Mouse (Mus musculus) limb, embryonic 13.5 days (tissue): ENCODE results near the gene Nup93. TPM values are rescaled to one million over a fixed set of nuclear protein-coding genes. Genes with fewer than 3 reads are reported as not detected.
"Not testable (repeated sequence)": the region's sequence is repeated elsewhere in the genome, so short reads cannot be mapped to it uniquely, and the experiment has no call there.

Experiments
- ATAC-seq: fragments of 200-750 bp; cut with Nextera tagmentation; 2 replicates; pipeline ENCODE4 v1.8.0; 2017; ENCODE audit warnings: low read depth, moderate number of reproducible peaks, moderate TSS enrichment; ENCODE audit not compliant: low FRiP score
- H3K27ac ChIP-seq: fragments of 300-500 bp; sonication (generic); 2 replicates; pipeline ENCODE4 v1.5.1; 2015; ENCODE audit warnings: inconsistent platforms, mild to moderate bottlenecking, moderate library complexity
- H3K27me3 ChIP-seq: fragments of 300-500 bp; sonication (generic); 2 replicates; pipeline ENCODE4 v1.6.1; 2015; ENCODE audit warnings: mild to moderate bottlenecking, inconsistent platforms
- H3K36me3 ChIP-seq: fragments of 300-500 bp; sonication (generic); 2 replicates; pipeline ENCODE4 v1.6.1; 2015; ENCODE audit warnings: inconsistent platforms, mild to moderate bottlenecking, moderate library complexity
- H3K4me1 ChIP-seq: fragments of 300-500 bp; sonication (generic); 2 replicates; pipeline ENCODE4 v1.6.1; 2015; ENCODE audit warnings: inconsistent platforms
- H3K4me2 ChIP-seq: fragments of 300-500 bp; sonication (generic); replicated peaks from 2 replicates; pipeline ENCODE4 v1.6.1; 2015; ENCODE audit warnings: inconsistent platforms, mild to moderate bottlenecking, moderate library complexity
- H3K4me3 ChIP-seq: fragments of 300-500 bp; sonication (generic); 2 replicates; pipeline ENCODE4 v1.5.1; 2015; ENCODE audit warnings: moderate library complexity, mild to moderate bottlenecking, inconsistent platforms
- H3K9ac ChIP-seq: fragments of 300-500 bp; sonication (generic); 2 replicates; pipeline ENCODE4 v1.6.1; 2015; ENCODE audit warnings: mild to moderate bottlenecking, inconsistent platforms
- H3K9me3 ChIP-seq: fragments of 300-500 bp; sonication (generic); 2 replicates; pipeline ENCODE4 v1.6.1; 2016; ENCODE audit warnings: inconsistent platforms
- WGBS: fragments of 180-500 bp; shearing (Covaris S2); methylation state at CpG from one replicate; pipeline ENCODE4 v1.1.7; 2015; 5-methylcytosine and 5-hydroxymethylcytosine counted together
- polyA plus RNA-seq: library from polyadenylated mRNA; unstranded; fragments of >200 nt; fragmentation: Nextera tagmentation; extraction: Ambion mirVana; gene quantifications from 2 replicates; pipeline ENCODE4 v1.2.1, GENCODE M21; 2015

Nup93 gene
- 93.7 and 99.2 TPM in 2 replicates for polyA plus RNA-seq

GRCm38 (mm10) chr8:94214252-94215173 lies at the start of gene Nup93:
Gene Nup93, plus strand, starts transcription at chr8:94214564.
- WGBS = under 1% methylated on average over 68 of the region's 68 CpGs
- Histone ChIP-seq H3K36me3 (no peaks in the 10 kb centered on the region), H3K4me1 (peaks cover 20% of the 10 kb centered on the region), H3K9ac (peak within 1 kb of the TSS; percentile 79), H3K4me2 (peak within 1 kb of the TSS; percentile 89), H3K4me3 (peak within 1 kb of the TSS; percentile 83), H3K27ac (0 out of 2 replicates have a peak within 1 kb of the TSS, but pooled peaks have one; percentile 40), H3K9me3 (no peaks in the 10 kb centered on the region), H3K27me3 (no peaks in the 10 kb centered on the region)
- ATAC-seq = peak; percentile 97

GRCm38 (mm10) chr8:94165772-94166171 lies 48.6 kb upstream of the Nup93 start:
- WGBS = 63% methylated on average over 8 of the region's 8 CpGs
- not testable (repeated sequence) for H3K9me3 ChIP-seq, H3K9ac ChIP-seq, ATAC-seq, H3K4me3 ChIP-seq, H3K4me1 ChIP-seq, H3K27ac ChIP-seq, H3K4me2 ChIP-seq, H3K36me3 ChIP-seq
- peaks cover 28% of the 10 kb centered on the region for H3K27me3 ChIP-seq

DNA sequence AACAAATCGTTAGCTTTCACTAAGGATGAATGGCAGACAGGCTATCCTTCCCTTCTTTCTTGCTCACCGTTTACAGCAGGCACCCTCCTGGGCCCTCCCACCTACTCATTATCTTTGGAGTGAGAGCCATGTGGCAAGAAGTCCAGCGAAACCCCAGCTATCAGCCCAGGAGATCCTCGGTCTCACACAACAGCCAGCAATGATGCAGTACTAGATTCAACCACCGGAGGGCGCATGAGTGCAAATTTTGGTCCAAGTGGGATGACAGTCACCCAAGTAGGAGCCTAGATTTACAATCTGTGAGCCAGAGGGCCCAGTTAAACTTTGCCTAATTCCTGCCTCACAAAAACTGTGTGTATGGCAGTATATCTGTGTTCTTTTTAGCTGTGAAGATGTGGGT lies 47.1 kb upstream of the Nup93 start:
- peaks cover 42% of the 10 kb centered on the region for H3K27me3 ChIP-seq
- H3K9me3 ChIP-seq = no peaks in the 10 kb centered on the region
- WGBS = 5% methylated on average over 6 of the region's 6 CpGs
- H3K4me2 ChIP-seq = peak overlapping the region; percentile 33; the same call in 1 of the 2 replicates
- peak; percentile 75; the same call in 1 of the 2 replicates for ATAC-seq
- H3K4me3 ChIP-seq = no peak overlapping the region
- no peak overlapping the region for H3K27ac ChIP-seq
- no peaks in the 10 kb centered on the region for H3K36me3 ChIP-seq
- H3K4me1 ChIP-seq = peaks cover 12% of the 10 kb centered on the region
- H3K9ac ChIP-seq = no peak overlapping the region

GRCm38 (mm10) chr8:94169547-94169946 lies 44.8 kb upstream of the Nup93 start:
- H3K4me2 ChIP-seq = no peak overlapping the region
- peaks cover 65% of the 10 kb centered on the region for H3K27me3 ChIP-seq
- 77% methylated on average over 5 of the region's 5 CpGs for WGBS
- no peak overlapping the region for H3K4me3 ChIP-seq
- H3K4me1 ChIP-seq = peaks cover 25% of the 10 kb centered on the region
- no peak overlapping the region for H3K9ac ChIP-seq
- no peak for ATAC-seq
- H3K27ac ChIP-seq = no peak overlapping the region
- H3K9me3 ChIP-seq = no peaks in the 10 kb centered on the region
- H3K36me3 ChIP-seq = no peaks in the 10 kb centered on the region

DNA sequence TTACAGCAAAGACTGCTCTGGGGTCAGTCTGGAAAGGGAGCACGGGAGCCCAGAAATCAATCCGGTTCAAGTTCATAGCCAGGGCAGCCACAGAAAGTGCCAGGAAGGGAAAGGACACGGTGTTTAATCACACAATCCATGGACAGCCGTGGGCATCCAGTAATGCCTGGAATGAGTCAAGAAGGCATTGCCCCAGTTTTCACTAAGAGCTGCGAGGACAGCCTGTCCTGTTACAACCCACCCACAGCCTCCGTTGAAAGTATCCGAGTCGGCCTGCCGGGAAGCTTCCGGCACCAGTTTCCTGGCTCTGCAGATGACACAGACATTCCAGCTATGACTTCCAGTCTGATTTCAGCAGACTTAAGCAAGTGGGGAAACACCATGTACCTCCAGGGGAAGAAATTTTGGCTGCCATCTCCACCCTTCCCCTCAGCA lies 43.0 kb upstream of the Nup93 start:
- WGBS = 37% methylated on average over 10 of the region's 10 CpGs
- no peaks in the 10 kb centered on the region for H3K9me3 ChIP-seq
- H3K4me1 ChIP-seq = peaks cover 25% of the 10 kb centered on the region
- no peak overlapping the region for H3K27ac ChIP-seq
- H3K36me3 ChIP-seq = no peaks in the 10 kb centered on the region
- peaks cover 83% of the 10 kb centered on the region for H3K27me3 ChIP-seq
- no peak for ATAC-seq
- peak overlapping the region; percentile 50; the same call in 1 of the 2 replicates for H3K4me3 ChIP-seq
- peak overlapping the region; percentile 86 for H3K4me2 ChIP-seq
- H3K9ac ChIP-seq = no peak overlapping the region

- peak; percentile 55 for ATAC-seq
- H3K4me1 ChIP-seq = peaks cover 25% of the 10 kb centered on the region
- peak within 1 kb of the TSS; percentile 86 for H3K4me2 ChIP-seq
- H3K9me3 ChIP-seq = no peaks in the 10 kb centered on the region
- peaks cover 92% of the 10 kb centered on the region for H3K27me3 ChIP-seq
- WGBS = under 1% methylated on average over 56 of the region's 56 CpGs
- no peak within 1 kb of the TSS for H3K27ac ChIP-seq
- no peaks in the 10 kb centered on the region for H3K36me3 ChIP-seq
- H3K4me3 ChIP-seq = peak within 1 kb of the TSS; percentile 50
- peak within 1 kb of the TSS; percentile 67 for H3K9ac ChIP-seq
Measured at GRCm38 (mm10) chr8:94172075-94172808, 42.1 kb upstream of the Nup93 start, which contains the start of gene Mt2. Gene Mt2, plus strand, starts transcription at chr8:94172664.

DNA sequence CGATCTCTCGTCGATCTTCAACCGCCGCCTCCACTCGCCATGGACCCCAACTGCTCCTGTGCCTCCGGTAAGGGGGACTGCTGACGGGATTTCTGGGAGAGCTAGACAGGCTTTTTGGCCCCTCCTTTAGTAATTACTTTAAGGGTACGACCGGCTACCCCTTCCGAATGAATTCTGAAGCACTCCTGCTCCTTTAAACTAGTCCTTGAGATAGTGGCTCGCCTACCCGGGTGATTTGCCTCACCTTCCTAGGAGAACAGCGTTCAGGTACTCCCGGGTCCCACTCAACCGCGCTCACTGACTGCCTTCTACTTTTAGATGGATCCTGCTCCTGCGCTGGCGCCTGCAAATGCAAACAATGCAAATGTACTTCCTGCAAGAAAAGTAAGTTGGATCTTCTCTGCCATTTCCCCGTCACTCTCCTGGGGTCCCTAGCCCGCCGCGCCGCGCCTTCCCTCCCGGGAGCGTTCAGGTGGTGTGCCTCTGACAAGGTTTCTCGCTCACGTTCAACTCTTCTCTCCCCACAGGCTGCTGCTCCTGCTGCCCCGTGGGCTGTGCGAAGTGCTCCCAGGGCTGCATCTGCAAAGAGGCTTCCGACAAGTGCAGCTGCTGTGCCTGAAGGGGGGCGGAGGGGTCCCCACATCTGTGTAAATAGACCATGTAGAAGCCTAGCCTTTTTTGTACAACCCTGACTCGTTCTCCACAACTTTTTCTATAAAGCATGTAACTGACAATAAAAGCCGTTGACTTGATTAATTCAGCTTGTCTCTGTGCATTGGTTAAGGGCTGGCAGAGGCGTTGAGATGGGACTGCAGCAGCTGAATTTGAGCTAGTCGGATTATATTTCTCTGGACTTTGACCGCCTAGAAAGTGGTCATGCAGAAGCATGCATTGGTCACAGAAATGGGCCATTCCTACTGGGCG lies 41.3 kb upstream of the Nup93 start:
- Histone ChIP-seq H3K9ac (peak overlapping the region; percentile 67), H3K27me3 (peaks cover 96% of the 10 kb centered on the region), H3K4me1 (peaks cover 25% of the 10 kb centered on the region), H3K4me3 (peak overlapping the region; percentile 50), H3K9me3 (no peaks in the 10 kb centered on the region), H3K4me2 (peak overlapping the region; percentile 86), H3K36me3 (no peaks in the 10 kb centered on the region), H3K27ac (no peak overlapping the region)
- under 1% methylated on average over 39 of the region's 39 CpGs for whole genome bisulfite sequencing
- 0 out of 2 replicates have a peak, but pooled peaks have one; percentile 30 for ATAC-seq

GRCm38 (mm10) chr8:94173848-94174403 lies 40.4 kb upstream of the Nup93 start:
- WGBS = 44% methylated on average over 11 of the region's 11 CpGs
- Histone ChIP-seq H3K9ac (no peak overlapping the region), H3K4me3 (no peak overlapping the region), H3K27me3 (peaks cover 100% of the 10 kb centered on the region), H3K4me2 (peak overlapping the region; percentile 86), H3K36me3 (no peaks in the 10 kb centered on the region), H3K27ac (no peak overlapping the region), H3K4me1 (peaks cover 29% of the 10 kb centered on the region), H3K9me3 (no peaks in the 10 kb centered on the region)
- ATAC-seq = no peak

- H3K4me1 ChIP-seq = peaks cover 37% of the 10 kb centered on the region
- H3K4me3 ChIP-seq = no peak overlapping the region
- H3K27me3 ChIP-seq = peaks cover 100% of the 10 kb centered on the region
- no peak for ATAC-seq
- H3K9ac ChIP-seq = no peak overlapping the region
- no peaks in the 10 kb centered on the region for H3K9me3 ChIP-seq
- no peaks in the 10 kb centered on the region for H3K36me3 ChIP-seq
- WGBS = 36% methylated on average over 7 of the region's 7 CpGs
- no peak overlapping the region for H3K27ac ChIP-seq
- H3K4me2 ChIP-seq = no peak overlapping the region
Measured at GRCm38 (mm10) chr8:94174619-94175213, 39.6 kb upstream of the Nup93 start.

DNA sequence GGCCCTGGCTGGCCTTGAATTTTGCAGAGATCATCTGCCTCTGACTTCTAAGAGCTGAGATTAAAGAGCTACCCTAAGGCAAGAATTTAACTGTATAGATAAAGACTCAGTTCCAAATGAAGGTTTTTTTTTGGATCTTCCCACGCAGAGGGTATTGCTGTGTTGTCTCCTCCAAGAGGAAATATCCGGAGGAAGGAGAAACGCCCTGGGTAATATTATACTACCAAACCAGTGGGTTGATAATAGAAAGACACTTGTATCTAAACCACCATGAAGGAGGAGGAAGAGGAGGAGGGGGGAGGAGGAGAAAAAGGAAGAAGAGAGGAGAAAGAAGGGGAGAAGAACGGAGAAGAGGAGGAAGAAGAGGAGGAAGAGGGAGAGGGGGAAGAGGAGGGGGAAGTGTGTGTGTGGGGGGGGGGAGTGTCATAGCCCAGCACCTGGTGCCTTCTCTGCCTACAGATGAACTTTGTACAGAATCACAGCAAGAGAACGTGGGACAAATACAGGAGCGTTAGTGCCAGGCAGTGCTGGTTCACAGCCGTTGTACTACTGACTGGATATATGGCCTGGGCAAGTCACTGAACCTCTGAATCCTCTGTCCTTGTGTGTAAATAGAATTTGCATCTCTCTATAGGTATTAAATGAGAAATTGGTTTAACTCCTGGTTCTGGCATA lies 36.5 kb upstream of the Nup93 start:
- Histone ChIP-seq H3K4me3 (no peak overlapping the region), H3K4me1 (peaks cover 26% of the 10 kb centered on the region), H3K27me3 (peaks cover 98% of the 10 kb centered on the region), H3K9me3 (no peaks in the 10 kb centered on the region), H3K27ac (no peak overlapping the region), H3K36me3 (no peaks in the 10 kb centered on the region), H3K9ac (no peak overlapping the region), H3K4me2 (no peak overlapping the region)
- WGBS = 67% methylated on average over 7 of the region's 7 CpGs
- no peak for ATAC-seq
